Mouse (Mus musculus) cerebellum, adult 2 months (tissue): ENCODE measurements at regions not wholly inside any gene's neighbourhood (a gene's known extent, or its start where the extent isn't known, plus 50 kb on each side); places are given as distances from the start of the nearest gene placed in this dataset.

Experiments
- CTCF ChIP-seq: fragments of 200-500 bp; IDR thresholded peaks from 2 replicates; pipeline ENCODE4 v1.5.1; 2011; ENCODE audit warnings: low read depth, mild to moderate bottlenecking, control low read depth, low read length, moderate library complexity, borderline replicate concordance; ENCODE audit not compliant: insufficient read depth
- POLR2A ChIP-seq: fragments of 200-500 bp; IDR thresholded peaks from 2 replicates; pipeline ENCODE4 v1.6.1; 2011; ENCODE audit warnings: low read length, control low read depth, borderline replicate concordance; ENCODE audit not compliant: insufficient read depth

- TF ChIP-seq CTCF, result no peak
- TF ChIP-seq POLR2A, result no peak
Measured at GRCm38 (mm10) chr13:57089381-57090075, 193.7 kb upstream of the Trpc7 start.
